Mouse (Mus musculus) liver, embryonic 14.5 days (tissue): ENCODE data around the gene Rsad2. TPM values are rescaled to one million over a fixed set of nuclear protein-coding genes. Genes with fewer than 3 reads are reported as not detected.
"Not testable (repeated sequence)": the region's sequence is repeated elsewhere in the genome, so short reads cannot be mapped to it uniquely, and the experiment has no call there.

Experiments used
- ATAC-seq: fragments of 200-750 bp; cut with Nextera tagmentation; 2 replicates; pipeline ENCODE4 v1.8.0; 2017; ENCODE audit warnings: moderate number of reproducible peaks, mild to moderate bottlenecking, moderate library complexity; ENCODE audit not compliant: insufficient read depth
- DNase-seq, 3 experiments: peaks; one replicate each; pipeline ENCODE4 v3.0.0-alpha.2; 2012 to 2013; ENCODE audit warnings: low read depth in 3 of 3, low spot score in 3 of 3
- H3K27ac ChIP-seq: fragments of 300-500 bp; sonication (generic); 2 replicates; pipeline ENCODE4 v1.5.1; 2014; ENCODE audit warnings: moderate library complexity, mild to moderate bottlenecking, control low read depth, inconsistent platforms
- H3K27me3 ChIP-seq: fragments of 300-500 bp; sonication (generic); 2 replicates; pipeline ENCODE4 v1.6.1; 2014; ENCODE audit warnings: mild to moderate bottlenecking, low read length, moderate library complexity; ENCODE audit not compliant: control insufficient read depth, insufficient read depth
- H3K36me3 ChIP-seq: fragments of 300-500 bp; sonication (generic); replicated peaks from 2 replicates; pipeline ENCODE4 v1.6.1; 2014; ENCODE audit warnings: low read depth; ENCODE audit not compliant: control insufficient read depth, insufficient read depth
- H3K4me1 ChIP-seq, 2 experiments: fragments of 200-500 bp in 1 of 2; fragments of 300-500 bp in 1 of 2; sonication (generic) in 1 of 2; replicated peaks; 2 replicates each; pipeline ENCODE4 v1.6.1; 2012 to 2014; ENCODE audit warnings: antibody characterized with exemption in 1 of 2, inconsistent platforms in 1 of 2, low read length in 1 of 2; ENCODE audit not compliant: control insufficient read depth in 2 of 2, insufficient read depth in 2 of 2
- H3K4me2 ChIP-seq: fragments of 300-500 bp; sonication (generic); 2 replicates; pipeline ENCODE4 v1.6.1; 2014; ENCODE audit warnings: low read depth, mild to moderate bottlenecking, control low read depth, moderate library complexity
- H3K4me3 ChIP-seq, 2 experiments: fragments of 200-500 bp in 1 of 2; fragments of 300-500 bp in 1 of 2; sonication (generic) in 1 of 2; 2 replicates each; pipeline ENCODE4 v1.5.1; 2012 to 2014; ENCODE audit warnings: low read depth in 2 of 2, low read length in 2 of 2, mild to moderate bottlenecking in 2 of 2, control low read depth in 1 of 2, inconsistent platforms in 1 of 2, moderate library complexity in 1 of 2; ENCODE audit not compliant: insufficient read depth in 1 of 2
- H3K9ac ChIP-seq: fragments of 300-500 bp; sonication (generic); replicated peaks from 2 replicates; pipeline ENCODE4 v1.6.1; 2014; ENCODE audit warnings: mild to moderate bottlenecking, control low read depth, moderate library complexity
- H3K9me3 ChIP-seq: fragments of 300-500 bp; sonication (generic); 2 replicates; pipeline ENCODE4 v1.6.1; 2016; ENCODE audit warnings: low read length, mixed read lengths; ENCODE audit not compliant: control insufficient read depth
- CTCF ChIP-seq: IDR thresholded peaks from 2 replicates; pipeline ENCODE4 v1.5.1; 2016; ENCODE audit warnings: antibody characterized with exemption, low read depth, control low read depth
- EP300 ChIP-seq: IDR thresholded peaks from 2 replicates; pipeline ENCODE4 v1.6.1; 2016; ENCODE audit warnings: antibody characterized with exemption, low read depth
- WGBS: fragments of 180-500 bp; shearing (Covaris S2); extraction: QIAGEN DNeasy Blood & Tissue Kit; methylation state at CpG from one replicate; pipeline ENCODE4 v1.1.7; 2014; ENCODE audit not compliant: insufficient replicate concordance; 5-methylcytosine and 5-hydroxymethylcytosine counted together
- polyA plus RNA-seq, 2 experiments: library from polyadenylated mRNA; depleted of rRNA in 1 of 2; stranded (reverse) in 1 of 2; unstranded in 1 of 2; fragments of >200 nt; fragmentation: Nextera tagmentation in 1 of 2; extraction: Ambion mirVana in 1 of 2; gene quantifications; 2 replicates each; pipeline versions ENCODE4 v1.2.1 to v1.2.3; 2012 to 2014

Gene Rsad2
- polyA plus RNA-seq, 2 experiments, result 0.93 to 2.7 TPM

DNA sequence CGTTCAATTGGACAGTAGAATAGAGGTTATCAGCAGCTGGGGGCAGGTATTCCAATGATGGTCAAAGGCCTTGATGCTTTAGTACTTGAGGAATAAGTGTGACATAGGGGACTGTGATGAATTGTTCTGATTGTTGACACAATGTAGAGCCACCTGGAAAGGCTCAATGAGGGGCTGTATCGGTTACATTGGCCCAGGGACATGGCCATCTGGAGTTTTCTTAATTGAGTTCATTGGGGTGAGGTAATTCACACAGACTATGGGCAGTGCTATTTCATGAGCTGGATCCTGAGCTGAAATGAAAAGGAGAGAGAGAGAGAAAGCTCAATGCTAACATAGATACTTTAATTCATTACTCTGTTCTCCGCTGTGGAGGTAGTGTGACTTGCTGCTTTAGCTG is 18.3 kb downstream of the Rsad2 start:
- Histone ChIP-seq H3K4me1 (no peaks in the 10 kb centered on the region), H3K27me3 (no peaks in the 10 kb centered on the region), H3K4me3 (no peak overlapping the region), H3K27ac (no peak overlapping the region), H3K9ac (no peak overlapping the region), H3K9me3 (no peaks in the 10 kb centered on the region), H3K4me2 (no peak overlapping the region), H3K36me3 (no peaks in the 10 kb centered on the region)
- DNase-seq, result no peak
- no peak for ATAC-seq
- 66% methylated on average over 3 of the region's 3 CpGs for WGBS
- TF ChIP-seq CTCF (no peak), EP300 (no peak)

DNA sequence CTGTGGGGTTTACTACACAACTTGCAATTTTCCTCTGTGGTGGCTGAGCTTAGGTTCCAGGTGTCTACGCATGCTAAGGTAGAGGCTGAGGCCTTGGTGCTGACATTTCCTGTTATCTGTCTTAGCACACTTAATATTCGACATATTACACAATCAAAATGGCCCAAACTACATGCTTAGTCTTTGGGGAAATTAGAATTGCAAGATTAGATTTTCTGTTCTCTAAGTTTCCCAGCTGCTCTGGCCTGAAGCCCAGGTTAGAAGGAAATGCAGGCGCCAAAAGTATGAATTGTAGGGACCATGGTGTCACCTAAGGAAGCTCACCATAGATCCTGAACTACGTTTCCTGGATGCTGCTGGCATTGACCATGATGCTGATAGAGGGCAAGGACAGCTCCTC is 19.9 kb downstream of the Rsad2 start:
- Histone ChIP-seq H3K27me3 (no peaks in the 10 kb centered on the region), H3K36me3 (no peaks in the 10 kb centered on the region), H3K27ac (no peak overlapping the region), H3K4me1 (no peaks in the 10 kb centered on the region), H3K4me2 (no peak overlapping the region), H3K4me3 (no peak overlapping the region), H3K9me3 (no peaks in the 10 kb centered on the region), H3K9ac (no peak overlapping the region)
- ATAC-seq (no peak), DNase-seq (no peak)
- TF ChIP-seq CTCF (no peak), EP300 (no peak)
- 60% methylated on average over 4 of the region's 4 CpGs for WGBS

DNA sequence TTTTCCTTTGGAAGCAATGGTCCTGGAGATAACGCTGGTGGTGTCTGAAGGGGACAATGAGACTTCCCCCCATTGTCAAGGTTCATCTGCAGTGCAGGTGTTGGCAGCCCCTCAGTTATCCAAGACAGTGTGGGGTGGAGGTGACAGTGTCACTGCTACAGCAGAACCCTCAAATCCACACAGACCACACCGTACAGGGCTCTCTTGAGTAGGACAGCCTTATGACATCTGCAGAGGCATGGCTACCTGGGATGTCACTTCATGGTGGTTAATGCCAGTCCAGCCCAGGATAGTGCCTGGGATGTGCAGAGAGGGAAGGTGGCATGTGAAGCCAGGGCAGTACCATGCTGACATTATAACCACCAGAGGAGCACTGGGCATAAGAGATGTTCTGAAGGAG is 27.5 kb downstream of the Rsad2 start:
- not testable (repeated sequence) for H3K27me3 ChIP-seq, ATAC-seq, H3K9me3 ChIP-seq, H3K27ac ChIP-seq, DNase-seq, H3K4me2 ChIP-seq, H3K36me3 ChIP-seq, H3K9ac ChIP-seq, H3K4me1 ChIP-seq, H3K4me3 ChIP-seq
- 56% methylated on average over 2 of the region's 2 CpGs for WGBS

DNA sequence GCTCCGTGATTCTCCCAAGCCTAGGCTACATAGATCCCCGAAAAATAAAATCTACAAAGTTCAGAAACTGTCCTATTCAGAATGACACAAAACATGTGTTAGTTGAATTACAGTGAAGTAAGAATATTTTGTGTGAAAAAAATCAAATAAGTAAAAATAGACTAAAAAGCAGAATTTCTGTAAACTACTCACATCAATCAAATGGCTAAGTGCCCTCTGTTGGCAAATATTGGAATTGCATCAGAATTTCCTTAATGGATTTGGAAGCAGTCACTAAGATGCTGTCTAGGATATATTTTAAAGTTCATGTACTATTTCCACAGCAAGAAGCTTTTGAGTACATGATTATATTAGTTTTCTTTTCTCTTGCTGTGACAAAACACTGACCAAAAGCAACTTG is 31.4 kb downstream of the Rsad2 start:
- H3K9ac ChIP-seq, result no peak overlapping the region
- H3K27me3 ChIP-seq, result no peaks in the 10 kb centered on the region
- DNase-seq (peak; percentile 24 to 39 (median 32)), ATAC-seq (no peak)
- no peaks in the 10 kb centered on the region for H3K4me1 ChIP-seq
- H3K27ac ChIP-seq, result no peak overlapping the region
- WGBS, result 72% methylated on average over 2 of the region's 2 CpGs
- H3K36me3 ChIP-seq, result no peaks in the 10 kb centered on the region
- H3K4me3 ChIP-seq, result no peak overlapping the region
- TF ChIP-seq CTCF (peak; percentile 52; the same call in 1 of the 2 replicates), EP300 (no peak)
- H3K9me3 ChIP-seq, result no peaks in the 10 kb centered on the region
- no peak overlapping the region for H3K4me2 ChIP-seq

DNA sequence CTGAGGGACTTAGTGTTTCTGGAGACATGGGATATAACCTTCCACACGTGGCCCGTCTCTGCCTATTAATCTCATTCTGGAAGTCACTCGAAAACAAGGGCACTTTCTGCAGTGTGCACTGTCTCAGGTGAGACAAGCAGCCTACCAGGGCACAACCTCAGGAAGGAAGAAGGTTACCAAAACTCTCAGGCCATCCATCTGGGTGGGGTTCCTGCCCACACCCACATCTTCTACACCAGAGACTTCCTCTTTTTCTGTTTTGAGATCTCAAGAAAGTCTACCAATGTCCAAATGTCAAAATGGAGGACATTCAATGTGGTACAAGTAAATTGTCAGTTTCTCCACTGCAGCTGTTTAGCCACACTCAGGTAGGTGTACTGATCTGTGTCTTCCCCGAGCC is 37.9 kb downstream of the Rsad2 start:
- no peak for ATAC-seq
- H3K4me2 ChIP-seq, result no peak overlapping the region
- 30% methylated on average over 4 of the region's 4 CpGs for WGBS
- no peak overlapping the region for H3K4me3 ChIP-seq
- no peak overlapping the region for H3K27ac ChIP-seq
- peaks cover 15% of the 10 kb centered on the region for H3K27me3 ChIP-seq
- no peak for DNase-seq
- H3K9me3 ChIP-seq, result no peaks in the 10 kb centered on the region
- no peaks in the 10 kb centered on the region for H3K4me1 ChIP-seq
- no peaks in the 10 kb centered on the region for H3K36me3 ChIP-seq
- no peak overlapping the region for H3K9ac ChIP-seq
- TF ChIP-seq EP300, result no peak
- TF ChIP-seq CTCF, result no peak
